Mouse (Mus musculus): Measurements from ENCODE around the gene Hspbap1. TPM values are rescaled to one million over a fixed set of nuclear protein-coding genes. Genes with fewer than 3 reads are reported as not detected.

The Hspbap1 gene
- polyA plus RNA-seq, 1 experiment, result 44.0 TPM

- TF ChIP-seq GATA1 (IDR thresholded peaks at IDR 0.05; ENCODE audit: low read length), result no peak
Measured at GRCm38 (mm10) chr16:35777768-35778167, 7.6 kb downstream of the Hspbap1 start.

- no peak for TF ChIP-seq GATA1 (IDR thresholded peaks at IDR 0.05; ENCODE audit: low read length)
Measured at GRCm38 (mm10) chr16:35779681-35780080, 9.5 kb downstream of the Hspbap1 start.

- TF ChIP-seq GATA1 (IDR thresholded peaks at IDR 0.05; ENCODE audit: low read length), result no peak
Measured at GRCm38 (mm10) chr16:35781096-35781495, 10.9 kb downstream of the Hspbap1 start.

DNA sequence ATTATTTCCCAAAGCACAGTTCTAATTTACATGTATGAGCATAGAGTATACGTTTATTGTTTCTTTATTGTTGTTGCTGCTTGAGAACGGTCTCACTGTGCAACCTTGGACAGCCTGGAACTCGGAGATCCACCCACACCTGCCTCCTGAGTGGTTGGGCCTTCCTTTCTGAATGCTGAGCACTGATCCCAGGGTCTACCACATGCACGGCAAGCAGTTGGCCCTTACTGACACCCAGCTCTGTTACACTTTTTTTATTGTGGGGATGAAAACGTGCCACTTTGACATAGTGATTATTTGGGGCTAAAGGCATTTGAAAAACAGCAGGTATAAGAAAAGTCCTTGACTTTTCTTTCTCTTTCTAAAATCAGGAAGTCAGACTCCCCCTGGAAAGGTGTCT, 11.5 kb downstream of the Hspbap1 start:
- TF ChIP-seq GATA1 (IDR thresholded peaks at IDR 0.05; ENCODE audit: low read length), result no peak

DNA sequence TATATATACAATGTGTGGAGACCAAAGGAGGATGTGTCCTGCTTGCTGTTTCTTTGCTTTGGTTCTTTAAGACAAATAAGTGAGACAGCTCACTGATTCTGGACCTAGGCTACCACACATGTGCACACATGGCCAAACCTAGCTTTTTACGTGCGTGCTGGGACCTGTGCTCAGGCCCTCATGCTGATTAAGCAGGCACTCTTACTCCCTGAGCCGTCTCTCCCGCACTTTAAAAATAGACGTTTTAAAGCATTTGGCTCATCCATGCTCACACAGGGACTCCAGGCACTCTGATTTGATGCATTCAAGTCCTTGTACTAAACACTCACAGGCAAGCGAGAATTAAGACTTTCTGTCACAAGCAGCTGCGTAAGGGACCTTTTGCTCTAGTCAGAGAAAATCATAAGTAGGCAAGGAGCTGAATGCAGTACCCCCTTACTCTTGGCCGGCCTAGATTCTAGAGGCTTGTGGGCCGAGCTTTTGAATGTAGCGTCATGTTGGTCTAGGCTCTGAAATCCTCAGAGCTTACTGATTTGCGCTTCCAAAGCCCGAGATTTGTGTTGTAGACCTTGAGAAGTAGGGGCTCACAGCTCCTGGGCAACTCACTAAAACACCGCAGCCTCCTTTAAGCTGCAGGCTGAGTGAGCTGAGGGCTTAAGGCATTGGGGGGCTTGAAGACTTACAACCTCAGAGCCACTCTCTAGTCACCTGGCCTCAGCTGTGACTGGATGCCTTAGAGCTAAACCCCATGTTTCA, 12.5 kb downstream of the Hspbap1 start:
- TF ChIP-seq GATA1 (IDR thresholded peaks at IDR 0.05; ENCODE audit: low read length), result no peak

DNA sequence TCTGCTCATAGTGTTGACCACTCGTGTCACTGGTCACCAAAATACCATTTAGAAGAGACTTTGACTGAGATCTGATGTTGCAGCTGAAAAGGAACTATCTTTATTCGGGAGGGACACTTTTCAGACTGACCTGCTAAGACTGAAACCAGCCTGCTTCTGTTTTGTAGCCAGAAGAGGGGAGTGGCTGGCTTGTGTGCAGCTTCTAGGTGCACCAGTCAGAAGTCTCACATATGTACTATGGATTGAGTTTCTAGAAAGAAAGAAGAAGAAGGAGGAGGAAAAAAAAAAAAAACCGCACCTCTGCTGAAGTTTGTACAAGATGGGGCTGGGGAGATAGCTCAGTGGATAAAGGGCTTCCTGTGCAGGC, 13.0 kb downstream of the Hspbap1 start:
- no peak for TF ChIP-seq GATA1 (IDR thresholded peaks at IDR 0.05; ENCODE audit: low read length)

DNA sequence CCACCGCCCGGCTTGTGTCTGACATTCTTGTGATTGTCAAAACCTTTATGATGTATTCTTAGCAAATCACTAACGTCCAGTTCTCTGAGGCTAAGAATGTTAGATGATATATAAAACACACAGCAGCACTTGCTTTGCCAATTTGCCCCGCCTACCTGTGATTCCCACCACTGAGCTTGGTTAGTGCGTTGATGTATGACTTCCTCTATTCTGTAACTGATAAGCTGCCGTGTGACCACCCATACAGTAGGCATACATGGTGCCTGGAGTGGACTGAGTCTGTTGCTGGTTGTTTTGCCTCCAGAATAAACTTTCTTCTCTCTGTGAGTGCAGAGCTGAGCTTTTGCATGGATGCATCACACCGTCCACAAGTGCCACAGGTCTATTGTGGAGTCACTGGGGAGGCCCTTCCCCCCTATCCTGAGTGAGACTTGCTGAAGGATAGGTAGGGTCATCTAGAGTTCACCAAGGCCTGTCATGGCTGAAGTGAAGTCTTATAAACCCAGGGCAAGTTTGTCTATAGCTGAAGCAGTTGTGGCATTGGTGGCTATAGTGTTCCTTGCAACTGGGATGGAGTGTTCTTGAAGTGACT, 14.1 kb downstream of the Hspbap1 start:
- TF ChIP-seq GATA1 (IDR thresholded peaks at IDR 0.05; ENCODE audit: low read length), result no peak

GRCm38 (mm10) chr16:35787163-35787562, 17.0 kb downstream of the Hspbap1 start:
- no peak for TF ChIP-seq GATA1 (IDR thresholded peaks at IDR 0.05; ENCODE audit: low read length)

DNA sequence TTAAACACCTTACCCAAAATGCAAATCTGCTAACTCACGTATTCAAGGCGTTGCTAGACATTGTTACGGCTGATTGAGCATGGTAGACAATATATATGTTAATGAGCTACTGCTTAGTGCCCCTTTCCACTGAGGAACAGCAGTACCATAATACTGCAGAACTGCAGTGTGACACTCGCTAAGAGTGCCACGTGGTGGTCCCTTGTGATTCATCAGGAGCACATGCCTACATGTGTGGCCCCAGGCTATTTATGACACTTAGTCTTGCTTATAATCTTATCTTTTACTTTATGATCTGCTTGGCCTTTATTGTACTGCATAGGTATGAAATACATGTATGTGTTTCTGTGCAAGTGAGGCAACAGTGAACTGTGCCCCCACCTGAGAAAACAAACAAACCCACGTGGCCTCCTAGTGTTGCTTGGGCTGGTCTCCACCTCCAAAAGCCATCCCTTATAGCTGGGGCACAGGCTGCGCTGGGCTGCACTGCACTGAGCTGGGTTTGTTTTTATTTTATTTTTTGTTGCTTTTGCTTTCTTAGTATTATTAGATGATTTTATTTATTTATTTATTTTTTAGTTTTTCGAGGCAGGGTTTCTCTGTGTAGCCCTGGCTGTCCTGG, 17.5 kb downstream of the Hspbap1 start:
- TF ChIP-seq GATA1 (IDR thresholded peaks at IDR 0.05; ENCODE audit: low read length), result no peak

GRCm38 (mm10) chr16:35788330-35788729, 18.2 kb downstream of the Hspbap1 start:
- TF ChIP-seq GATA1 (IDR thresholded peaks at IDR 0.05; ENCODE audit: low read length), result no peak

GRCm38 (mm10) chr16:35791962-35792521, 21.9 kb downstream of the Hspbap1 start:
- no peak for TF ChIP-seq GATA1 (IDR thresholded peaks at IDR 0.05; ENCODE audit: low read length)

GRCm38 (mm10) chr16:35802163-35802562, 32.0 kb downstream of the Hspbap1 start:
- TF ChIP-seq GATA1 (IDR thresholded peaks at IDR 0.05; ENCODE audit: low read length), result no peak

DNA sequence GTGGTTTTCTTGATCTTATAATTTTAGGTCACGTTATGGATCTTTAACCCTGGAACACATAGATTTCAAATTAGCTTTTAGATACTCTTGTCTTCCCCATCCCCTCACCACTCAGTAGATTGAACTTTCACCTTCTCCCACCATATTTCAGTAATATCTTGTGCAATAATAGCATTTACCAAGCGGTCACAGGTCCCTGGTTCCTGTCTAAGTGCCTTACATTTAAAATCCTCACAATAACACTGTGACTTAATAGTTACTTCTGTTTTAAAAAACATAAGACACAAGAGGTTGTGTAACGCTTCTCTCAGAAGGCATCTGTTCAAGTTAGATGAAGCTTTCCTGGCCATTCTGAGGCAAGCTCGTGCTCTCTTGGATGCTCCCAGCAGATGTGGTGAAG, 33.5 kb downstream of the Hspbap1 start:
- no peak for TF ChIP-seq GATA1 (IDR thresholded peaks at IDR 0.05; ENCODE audit: low read length)

GRCm38 (mm10) chr16:35806973-35807662, 36.9 kb downstream of the Hspbap1 start:
- TF ChIP-seq GATA1 (IDR thresholded peaks at IDR 0.05; ENCODE audit: low read length), result peak; percentile 72

GRCm38 (mm10) chr16:35807663-35807992, 37.5 kb downstream of the Hspbap1 start:
- TF ChIP-seq GATA1 (IDR thresholded peaks at IDR 0.05; ENCODE audit: low read length), result no peak

GRCm38 (mm10) chr16:35808838-35809237, 38.7 kb downstream of the Hspbap1 start:
- TF ChIP-seq GATA1 (IDR thresholded peaks at IDR 0.05; ENCODE audit: low read length), result no peak
